Mouse (Mus musculus) adrenal gland, postnatal 4 days (tissue): ENCODE results near the gene Wdr20. TPM values are rescaled to one million over a fixed set of nuclear protein-coding genes. Genes with fewer than 3 reads are reported as not detected.
"Not testable (repeated sequence)": the region's sequence is repeated elsewhere in the genome, so short reads cannot be mapped to it uniquely, and the experiment has no call there.

Experiments
- DNase-seq, 2 experiments: peaks; one replicate each; pipeline ENCODE4 v3.0.0; 2021 to 2022; ENCODE audit warnings: low spot score in 2 of 2, mixed read lengths in 2 of 2
- long read RNA-seq, 2 experiments: library from polyadenylated mRNA; stranded (forward); transcript quantifications; one replicate each; pipeline ENCODE4 v2.0.0; 2021
- total RNA-seq, 2 experiments: library from RNA; stranded (reverse); gene quantifications; 2 replicates each; pipeline ENCODE4 v1.2.3; 2021

Wdr20 gene
- 10 to 100 TPM; 47.6 to 47.8 TPM for total RNA-seq
- long read RNA-seq, experiment 1, transcript Wdr20-201 (3 exons, 2,384 nt) = major isoform, 19 of 46 reads
- long read RNA-seq, experiment 1, transcript Wdr20-205 (3 exons, 1,351 nt) = minor isoform, 9 of 46 reads
- long read RNA-seq, experiment 1, partial matches to known transcripts = 0 of 46 reads
- long read RNA-seq, experiment 1, other reads (novel, unspliced or antisense) = 16 of 46 reads
- long read RNA-seq, experiment 2, transcript Wdr20-205 (3 exons, 1,351 nt) = minor isoform, 15 of 79 reads
- long read RNA-seq, experiment 2, transcript Wdr20-201 (3 exons, 2,384 nt) = major isoform, 23 of 79 reads
- long read RNA-seq, experiment 2, partial matches to known transcripts = 7 of 79 reads
- long read RNA-seq, experiment 2, other reads (novel, unspliced or antisense) = 29 of 79 reads

DNA sequence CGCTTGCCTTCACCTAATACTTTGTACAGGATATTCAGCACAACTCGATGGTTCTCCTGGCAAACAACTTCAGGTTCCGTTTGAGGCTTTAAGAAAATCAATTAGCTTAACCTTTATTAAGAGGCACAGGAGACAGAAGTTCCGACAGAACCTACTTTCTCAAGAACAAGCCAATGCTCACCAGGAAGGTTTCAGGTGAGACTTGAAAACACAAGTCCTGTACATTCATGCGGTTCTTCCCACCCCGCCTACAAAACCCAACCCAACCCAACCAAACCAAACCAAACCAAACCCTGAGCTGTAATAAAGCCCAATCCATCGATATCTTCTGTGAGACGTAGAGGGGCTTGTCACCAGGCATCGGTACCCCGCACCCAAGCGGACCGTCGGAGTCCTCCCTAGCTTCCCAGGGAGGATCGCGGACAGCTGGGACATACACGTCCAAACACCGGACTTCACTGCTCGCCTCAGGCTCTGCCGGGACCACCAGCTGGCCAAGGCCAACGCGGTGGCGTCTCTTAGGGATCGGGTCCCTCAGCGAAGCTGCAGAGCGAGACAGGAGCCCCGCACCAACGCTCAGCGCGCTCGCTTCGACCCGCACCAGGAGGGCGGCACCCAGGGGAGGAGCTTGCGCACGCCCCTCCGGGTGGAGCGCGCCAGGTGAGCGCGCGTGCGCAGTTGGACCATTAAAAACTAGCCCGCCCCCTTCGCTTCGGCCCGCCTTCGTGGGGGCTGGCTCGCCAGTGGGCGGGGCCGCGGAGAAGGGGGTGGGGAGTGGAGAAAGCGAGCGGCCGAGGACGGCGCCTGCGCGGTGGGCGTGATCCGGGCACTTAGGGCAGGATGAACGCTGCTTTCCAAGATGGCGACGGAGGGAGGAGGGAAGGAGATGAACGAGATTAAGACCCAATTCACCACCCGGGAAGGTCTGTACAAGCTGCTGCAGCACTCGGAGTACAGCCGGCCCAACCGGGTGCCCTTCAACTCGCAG is at the start of gene Wdr20:
TSS of gene Wdr20 (plus strand) at position 775 of the 988 bp plus-strand sequence.
- peak; percentile 99 for DNase-seq

DNA sequence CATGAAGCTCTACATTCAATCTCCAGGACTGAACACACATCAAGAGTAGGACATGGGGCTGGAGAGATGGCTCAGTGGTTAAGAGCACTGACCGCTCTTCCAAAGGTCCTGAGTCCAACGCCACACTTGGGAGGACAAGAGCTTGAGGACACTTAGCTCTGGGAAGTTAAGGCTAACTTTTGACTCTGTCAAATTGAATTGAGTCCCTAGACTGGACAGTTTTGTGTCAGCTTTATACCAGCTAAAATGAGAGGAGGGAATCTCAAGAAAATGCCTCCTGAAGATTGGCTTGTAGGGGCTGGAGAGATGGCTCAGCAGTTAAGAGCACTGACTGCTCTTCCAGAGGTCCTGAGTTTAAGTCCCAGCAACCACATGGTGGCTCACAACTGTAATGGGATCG is 48.8 kb upstream of the Wdr20 start:
- DNase-seq = not testable (repeated sequence)

DNA sequence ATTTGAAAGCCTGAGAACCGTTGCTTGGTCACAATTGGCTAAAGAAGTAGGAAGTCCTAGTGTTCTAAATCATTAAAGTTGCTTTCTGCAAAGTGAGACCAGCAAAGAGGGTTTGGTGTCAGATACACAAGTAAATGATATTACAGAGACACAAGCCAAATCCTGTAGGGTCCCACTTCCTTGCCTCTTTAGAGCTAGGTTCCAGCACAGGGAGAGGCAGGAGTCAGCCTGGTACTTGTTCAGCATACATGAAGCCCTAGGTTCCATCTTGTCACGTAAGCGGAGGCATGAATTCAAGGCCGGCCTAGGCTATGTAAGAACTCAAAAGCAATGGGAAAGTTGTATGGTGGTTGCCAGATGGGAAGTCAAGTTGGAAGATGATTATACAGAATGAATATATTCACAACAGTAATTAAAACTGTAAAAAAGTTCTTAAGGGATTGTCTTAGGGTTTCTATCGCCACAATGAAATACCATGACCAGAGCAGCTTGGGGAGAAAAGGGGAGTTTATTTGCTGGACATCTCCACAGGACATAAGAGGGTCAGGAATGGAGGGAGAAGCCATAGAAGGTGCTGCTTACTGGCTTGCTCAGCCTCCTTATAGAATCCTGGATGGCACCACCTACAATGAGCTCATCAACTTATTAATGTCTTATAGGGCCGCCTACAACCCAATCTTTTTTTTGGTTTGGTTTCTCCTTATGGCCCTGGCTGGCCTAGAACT is 47.7 kb upstream of the Wdr20 start:
- no peak for DNase-seq

DNA sequence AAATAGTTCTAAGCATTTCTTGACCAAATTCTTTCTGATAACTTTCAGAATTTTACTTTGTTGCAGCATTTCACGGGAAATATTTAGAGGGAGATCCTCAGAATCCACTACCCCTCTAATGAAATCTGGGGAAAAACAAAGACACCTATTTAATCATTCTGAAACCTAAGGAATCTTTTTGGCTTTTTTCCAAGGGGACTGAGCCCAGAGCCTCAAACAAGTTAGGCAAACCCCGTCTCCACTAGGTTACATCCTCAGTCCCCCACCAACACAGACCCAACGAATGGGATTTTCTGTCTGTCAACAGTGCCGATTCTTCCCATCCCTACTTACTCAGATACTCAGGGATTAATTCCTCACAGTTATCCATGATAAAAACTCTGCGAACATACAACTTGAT is 44.4 kb upstream of the Wdr20 start:
- DNase-seq = not testable (repeated sequence)

DNA sequence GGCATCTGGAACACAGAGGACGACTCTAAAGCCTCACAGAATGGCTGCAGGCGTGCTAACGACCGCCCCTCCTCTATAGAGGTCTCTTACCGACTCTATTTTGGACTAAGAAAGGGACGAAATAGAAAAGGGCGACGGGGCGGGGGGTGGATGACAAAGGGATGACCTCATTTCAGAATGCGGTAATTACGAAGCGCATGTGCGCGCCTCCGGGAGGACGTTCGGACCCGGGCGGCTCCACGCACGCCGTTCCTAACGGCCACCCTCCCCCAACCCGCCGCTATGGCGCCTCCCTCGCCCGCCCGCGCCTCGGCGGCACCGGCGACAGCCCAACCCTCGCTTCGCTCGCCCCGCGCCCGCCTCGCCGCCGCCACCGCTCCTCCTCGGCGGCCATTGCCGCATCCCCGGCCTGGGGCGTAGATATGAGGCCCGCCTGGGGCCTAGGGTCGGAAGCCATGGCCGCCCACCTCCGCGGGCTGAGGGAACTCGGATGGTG is 42.0 kb upstream of the Wdr20 start:
- DNase-seq = peak; percentile 22 to 26

DNA sequence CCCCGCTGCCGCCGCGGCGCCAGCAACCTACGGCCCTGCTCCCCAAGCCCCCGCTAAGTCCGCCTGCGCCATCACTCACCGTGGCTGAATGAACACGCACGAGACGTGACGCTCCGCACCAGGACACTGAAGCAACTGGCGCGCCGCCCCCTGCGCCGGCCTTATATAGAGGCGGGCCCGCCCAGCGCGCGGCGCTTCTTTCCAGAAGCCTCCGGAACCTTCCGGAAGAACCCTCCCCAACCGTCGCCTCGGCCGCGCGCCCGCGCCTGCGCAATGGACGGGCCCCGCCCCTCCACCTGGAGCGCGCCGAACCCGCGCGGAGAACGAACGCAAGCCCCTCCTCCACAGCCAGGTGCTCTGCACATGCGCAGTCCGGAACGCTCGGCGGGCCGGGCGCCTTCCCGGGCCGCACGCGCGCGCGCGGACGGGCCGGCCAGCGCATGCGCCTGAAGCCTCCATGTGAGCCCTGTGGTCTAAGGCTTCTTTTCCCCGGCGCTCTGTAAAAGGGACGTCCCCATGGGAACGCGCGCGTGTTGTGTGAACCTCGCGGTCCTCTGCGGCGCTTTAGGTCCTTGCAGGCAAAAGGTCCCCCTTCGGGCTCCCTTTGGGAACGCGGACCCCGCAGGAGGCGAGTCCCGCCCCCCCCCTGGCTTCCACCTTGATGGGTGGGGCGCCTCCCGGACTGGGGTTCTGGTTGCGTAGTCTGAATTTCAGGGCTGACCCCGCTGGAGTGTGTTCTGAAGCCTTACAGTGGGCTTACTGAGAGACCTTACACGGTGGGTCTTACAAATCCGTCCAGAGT is 41.4 kb upstream of the Wdr20 start:
- DNase-seq = peak; percentile 98 to 99

DNA sequence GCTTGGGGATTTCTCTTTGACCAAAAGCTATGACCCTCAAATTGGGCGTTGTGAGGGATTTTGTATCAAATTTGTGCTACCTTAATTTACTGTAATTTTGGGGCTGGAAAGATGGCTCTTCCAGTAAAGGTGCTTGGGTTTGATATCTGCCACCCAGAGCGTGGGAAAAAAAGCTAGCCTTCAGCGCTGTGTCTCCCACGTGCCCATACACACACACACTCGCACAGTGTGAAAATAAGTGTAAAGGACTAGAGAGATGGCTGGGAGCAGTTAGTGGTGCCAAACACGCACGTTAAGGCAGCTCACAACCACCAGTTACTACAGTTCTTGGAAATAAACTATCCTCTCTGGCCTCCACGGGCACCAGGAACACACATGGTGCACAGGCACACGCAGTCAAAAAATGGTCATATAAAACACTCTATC is 40.8 kb upstream of the Wdr20 start:
- DNase-seq = no peak

DNA sequence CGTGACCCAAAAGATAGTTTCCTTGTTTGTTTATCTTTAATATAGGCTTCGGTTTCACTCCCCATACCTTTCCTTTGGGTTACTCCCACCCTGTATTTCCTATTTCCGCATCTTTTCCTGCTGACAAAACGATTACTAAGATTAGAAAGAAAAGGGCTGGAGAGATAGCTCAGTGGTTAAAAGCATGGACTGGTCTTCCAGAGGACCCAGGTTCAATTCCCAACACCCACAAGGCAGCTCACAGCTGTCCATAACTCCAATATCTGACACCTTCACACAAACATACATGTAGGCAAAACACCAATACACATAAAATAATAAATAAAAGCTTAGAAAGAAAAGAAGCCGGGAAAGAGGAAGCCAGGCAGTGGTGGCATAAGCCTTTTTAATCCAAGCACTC is 40.3 kb upstream of the Wdr20 start:
- no peak for DNase-seq

DNA sequence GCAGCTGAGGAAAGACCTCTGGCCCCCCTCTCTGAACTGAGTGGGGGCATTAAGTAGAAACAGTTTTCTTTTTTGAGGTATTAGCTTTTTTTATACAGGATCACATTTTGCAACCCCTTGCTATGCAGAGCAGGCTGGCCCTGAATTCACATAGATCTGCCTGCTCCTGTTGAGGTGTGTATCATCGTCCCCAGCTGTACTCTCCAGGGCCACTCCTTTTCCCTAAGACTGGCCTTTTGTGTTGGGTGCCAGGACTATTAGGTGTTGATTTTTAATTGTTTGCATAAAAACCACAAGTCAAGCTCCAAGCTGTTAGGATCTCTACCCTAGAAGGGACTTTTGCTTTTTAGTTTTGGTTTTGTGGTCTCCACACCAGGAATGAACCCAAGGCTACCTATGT is 39.7 kb upstream of the Wdr20 start:
- DNase-seq = no peak

DNA sequence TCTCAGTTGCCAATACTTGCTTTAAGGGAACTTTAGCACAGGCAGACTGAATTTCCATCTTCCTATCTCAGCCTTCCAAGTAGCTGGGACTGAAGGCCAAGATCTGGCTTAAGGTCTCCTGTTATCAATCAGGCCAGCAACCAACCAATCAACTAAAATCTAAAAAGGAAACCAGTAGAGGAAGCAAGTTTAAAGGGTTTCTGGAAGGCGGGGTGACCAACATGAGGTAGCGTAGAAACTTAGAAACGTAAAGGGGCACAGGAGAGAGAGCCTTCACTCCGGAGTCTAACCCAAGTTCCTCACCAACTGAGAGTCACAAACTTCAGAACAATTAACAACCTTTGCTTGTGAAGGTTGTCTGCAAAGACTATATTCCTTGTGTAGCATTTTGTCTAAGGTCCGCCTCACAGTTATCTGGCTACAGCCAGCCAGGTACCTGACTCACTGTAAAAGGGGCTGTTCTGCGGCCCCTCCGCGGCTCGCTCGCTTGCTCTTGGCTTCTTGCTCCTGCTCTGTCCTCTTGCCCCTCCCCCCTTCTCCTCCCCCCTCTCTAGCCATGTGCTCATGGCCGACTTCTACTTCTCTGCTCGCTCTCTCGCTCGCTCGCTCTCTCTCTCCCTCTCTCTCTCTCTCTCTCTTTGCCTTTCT is 39.1 kb upstream of the Wdr20 start:
- no peak for DNase-seq

DNA sequence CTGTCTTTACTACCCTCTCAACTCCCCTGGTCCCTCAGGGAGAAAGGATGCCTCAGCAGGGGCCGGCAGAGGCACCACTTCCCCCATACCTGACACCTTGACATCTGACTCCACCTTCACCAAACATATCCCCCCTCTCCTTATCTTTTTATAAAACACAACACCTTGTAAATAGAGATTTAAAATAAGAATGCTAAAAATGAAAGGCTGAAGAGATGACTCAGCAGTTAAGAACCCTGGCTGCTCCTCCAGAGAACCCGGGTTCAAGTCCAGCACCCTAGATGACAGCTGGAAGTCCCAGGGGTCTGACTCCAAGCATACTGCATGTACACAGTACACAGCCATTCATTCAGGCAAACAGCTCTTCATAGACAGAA is 38.6 kb upstream of the Wdr20 start:
- DNase-seq = no peak

DNA sequence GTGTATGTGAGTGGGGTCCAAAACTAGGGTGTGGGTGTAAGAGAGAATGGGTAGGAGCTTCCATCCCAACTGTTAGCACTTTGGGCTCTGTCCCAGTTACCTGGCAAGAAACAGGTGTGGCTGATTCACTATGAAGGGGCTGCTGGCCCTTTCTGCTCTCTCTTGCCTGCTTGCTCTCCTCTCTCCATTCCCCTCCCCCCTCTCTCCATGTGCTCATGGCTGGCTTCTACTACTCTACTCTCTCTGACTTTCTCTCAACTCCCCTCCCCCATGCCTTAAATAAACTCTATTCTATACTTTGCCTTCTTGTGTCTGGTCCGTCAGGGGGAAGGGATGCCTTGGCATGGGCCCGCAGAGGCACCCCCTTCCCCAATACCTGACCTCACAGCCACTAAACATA is 37.0 kb upstream of the Wdr20 start:
- DNase-seq = no peak

DNA sequence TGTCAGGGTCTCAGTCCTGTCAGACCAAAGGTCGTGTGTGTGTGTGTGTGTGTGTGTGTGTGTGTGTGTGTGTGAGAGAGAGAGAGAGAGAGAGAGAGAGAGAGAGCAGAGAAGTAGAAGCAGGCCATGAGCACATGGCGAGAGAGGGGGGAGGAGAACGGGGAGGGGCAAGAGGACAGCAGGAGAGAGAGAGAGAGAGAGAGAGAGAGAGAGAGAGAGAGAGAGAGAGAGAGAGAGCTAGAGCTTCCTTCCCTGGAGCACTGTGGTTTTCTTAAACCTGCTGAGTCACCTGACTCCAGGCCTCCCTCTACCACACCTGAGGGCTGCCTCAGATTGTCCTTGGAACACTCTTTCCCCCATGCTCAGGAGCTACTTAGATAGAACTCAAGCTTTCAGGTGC is 36.4 kb upstream of the Wdr20 start:
- not testable (repeated sequence) for DNase-seq

DNA sequence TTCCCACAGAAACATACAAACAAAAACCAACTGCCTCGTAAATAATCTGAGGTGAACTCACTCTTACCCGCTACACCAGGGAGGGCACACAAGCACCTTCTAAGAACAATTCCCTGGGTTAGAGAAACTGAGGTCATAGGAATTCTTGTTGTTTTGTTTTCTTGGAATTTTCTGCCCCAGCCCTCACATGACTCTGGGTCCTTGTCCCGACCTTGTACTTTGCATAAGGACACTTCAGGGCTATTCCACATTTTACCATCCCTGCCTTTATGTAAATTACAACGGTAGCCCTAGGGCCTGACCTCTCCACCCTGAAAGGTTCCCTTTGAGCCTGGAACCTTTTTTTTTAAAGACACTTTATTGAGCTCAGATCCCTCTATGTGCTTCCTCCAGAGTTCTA is 35.2 kb upstream of the Wdr20 start, which contains the start of gene Hsp90aa1:
TSS of gene Hsp90aa1 (minus strand) at position 173 of the 400 bp plus-strand sequence.
- no peak for DNase-seq

DNA sequence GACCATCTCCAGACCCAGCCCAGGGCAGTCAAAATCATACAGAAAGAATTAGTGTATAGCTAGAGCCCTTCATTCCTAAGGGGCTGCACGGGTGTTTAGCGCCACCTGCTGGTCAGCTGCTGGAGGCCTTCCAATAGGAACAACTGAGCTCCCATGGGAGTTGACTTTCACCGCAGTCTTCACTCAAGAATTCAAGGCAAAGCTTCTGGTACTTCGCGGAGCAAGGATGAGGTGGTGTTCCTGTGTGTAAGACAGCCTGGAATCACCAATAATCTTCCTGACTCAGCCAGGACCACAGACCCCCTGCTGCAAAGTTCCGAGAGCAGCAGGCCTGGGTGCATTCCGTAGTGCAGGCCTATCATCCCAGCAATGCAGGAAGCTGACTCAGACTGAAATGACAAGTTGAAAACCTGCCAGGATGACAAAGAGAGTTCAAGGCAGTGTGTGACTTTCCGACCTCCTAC is 34.7 kb upstream of the Wdr20 start:
- peak; percentile 71 to 84 for DNase-seq

DNA sequence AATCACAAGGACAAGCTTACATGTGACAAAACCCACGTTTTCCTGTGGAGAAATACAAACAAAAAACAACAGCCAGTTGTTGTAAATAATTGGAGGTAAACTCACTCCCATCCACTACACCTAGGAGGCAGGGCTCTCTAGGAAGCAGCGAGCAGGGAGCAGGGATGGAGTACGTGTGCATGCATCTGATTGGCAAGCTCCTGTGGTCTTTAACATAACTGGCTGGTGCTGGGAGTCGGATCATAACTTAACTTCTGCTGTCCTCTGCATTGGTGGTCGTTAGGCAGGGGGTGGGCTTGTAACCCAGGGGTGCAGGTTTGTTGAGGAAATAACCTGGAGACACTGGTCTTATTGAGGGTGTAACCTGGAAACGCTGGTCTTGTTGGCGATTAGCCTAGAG is 34.1 kb upstream of the Wdr20 start:
- no peak for DNase-seq

DNA sequence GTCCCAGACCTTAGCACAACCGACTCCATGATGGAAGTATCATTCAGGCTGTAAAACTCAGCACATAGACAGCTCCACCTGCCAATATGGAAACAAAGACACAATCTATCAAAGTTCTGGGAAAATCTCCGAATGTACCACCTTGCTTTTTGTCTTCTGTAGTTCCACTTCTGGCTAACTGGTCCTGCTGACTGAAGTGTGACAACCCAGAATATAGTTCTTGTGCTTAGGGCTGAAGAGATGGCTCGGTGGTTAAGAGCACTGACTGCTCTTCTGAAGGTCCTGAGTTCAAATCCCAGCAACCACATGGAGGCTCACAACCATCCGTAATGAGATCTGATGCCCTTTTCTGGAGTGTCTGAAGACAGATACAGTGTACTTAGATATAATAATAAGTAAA is 32.3 kb upstream of the Wdr20 start:
- not testable (repeated sequence) for DNase-seq

DNA sequence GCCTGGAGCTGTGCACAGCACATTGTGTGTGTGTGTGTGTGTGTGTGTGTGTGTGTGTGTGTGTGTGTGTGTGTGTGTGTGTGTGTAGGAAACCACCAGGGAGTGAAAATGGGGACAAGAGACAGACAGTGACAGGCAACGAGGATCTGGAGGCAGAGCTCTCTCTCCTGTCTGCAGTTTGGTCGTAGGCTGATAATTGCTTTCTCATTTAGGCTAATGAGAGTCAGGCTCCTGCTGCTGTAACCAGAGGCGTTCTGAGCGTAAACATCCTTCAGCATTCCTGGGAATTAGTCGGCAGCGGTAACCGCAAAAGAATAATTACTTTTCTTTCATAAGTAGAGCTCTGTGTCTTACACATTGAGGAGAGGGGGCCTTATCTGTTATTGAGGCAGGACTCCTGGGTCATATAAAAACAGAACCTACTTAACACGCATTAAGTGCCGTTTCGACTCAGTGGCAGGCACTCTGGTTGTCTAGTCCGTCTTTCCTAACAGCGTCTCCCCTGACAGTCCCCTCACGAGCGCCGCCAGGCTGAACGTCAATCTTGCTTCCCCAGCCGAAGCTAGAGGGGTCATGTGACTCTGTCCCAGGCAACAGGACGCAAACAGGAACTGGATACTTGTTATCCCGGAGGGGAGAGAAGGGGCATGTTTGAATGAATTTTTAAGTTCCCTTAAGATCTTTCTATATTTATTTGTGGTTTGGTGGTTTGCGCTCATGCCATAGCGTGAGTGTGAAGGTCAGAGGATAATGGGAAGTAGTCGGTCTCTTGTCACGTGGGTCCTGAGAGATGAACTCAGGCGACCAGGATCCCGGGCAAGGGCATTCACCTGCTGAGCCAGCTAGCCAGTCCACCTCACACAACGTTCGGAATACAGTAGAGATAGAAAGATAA is 31.2 kb upstream of the Wdr20 start:
- DNase-seq = peak in 1 of 2 experiments; percentile 22

DNA sequence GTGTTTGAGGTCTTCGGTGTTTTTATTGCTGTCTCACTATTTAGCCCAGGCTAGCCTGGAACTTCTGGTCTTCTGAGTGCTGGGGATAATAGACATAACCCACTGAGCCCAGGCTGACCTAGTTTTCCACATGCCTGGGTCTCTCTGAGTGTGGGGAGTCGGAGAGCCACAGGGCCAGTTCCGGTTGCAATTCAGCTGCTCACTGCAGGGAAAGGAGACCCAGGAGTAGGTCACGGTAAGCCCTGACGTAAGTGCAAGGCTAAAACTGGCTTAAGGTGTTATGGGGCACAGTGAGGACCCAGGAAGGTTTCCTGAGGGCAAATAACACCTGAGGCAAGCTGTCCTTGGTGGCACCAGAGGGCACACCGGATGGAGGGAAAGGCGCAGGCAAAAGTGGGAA is 30.3 kb upstream of the Wdr20 start:
- no peak for DNase-seq
